Mouse (Mus musculus) heart, adult 8-10 months (tissue): ENCODE data around the gene 5730455P16Rik. TPM values are rescaled to one million over a fixed set of nuclear protein-coding genes. Genes with fewer than 3 reads are reported as not detected.
A peak's percentile ranks its signal among the peaks of the same experiment; 100 is the strongest.
"Not testable (repeated sequence)": the region's sequence is repeated elsewhere in the genome, so short reads cannot be mapped to it uniquely, and the experiment has no call there.

Experiments used
- DNase-seq: peaks from one replicate; pipeline ENCODE4 v3.0.0; 2022; ENCODE audit warnings: low spot score
- total RNA-seq, 4 experiments: library from RNA; stranded (reverse); gene quantifications; 2 replicates each; pipeline ENCODE4 v1.2.4; 2022

Gene 5730455P16Rik
- 10 to 100 TPM; 26.4 to 28.9 (median 27.6) TPM for total RNA-seq

DNA sequence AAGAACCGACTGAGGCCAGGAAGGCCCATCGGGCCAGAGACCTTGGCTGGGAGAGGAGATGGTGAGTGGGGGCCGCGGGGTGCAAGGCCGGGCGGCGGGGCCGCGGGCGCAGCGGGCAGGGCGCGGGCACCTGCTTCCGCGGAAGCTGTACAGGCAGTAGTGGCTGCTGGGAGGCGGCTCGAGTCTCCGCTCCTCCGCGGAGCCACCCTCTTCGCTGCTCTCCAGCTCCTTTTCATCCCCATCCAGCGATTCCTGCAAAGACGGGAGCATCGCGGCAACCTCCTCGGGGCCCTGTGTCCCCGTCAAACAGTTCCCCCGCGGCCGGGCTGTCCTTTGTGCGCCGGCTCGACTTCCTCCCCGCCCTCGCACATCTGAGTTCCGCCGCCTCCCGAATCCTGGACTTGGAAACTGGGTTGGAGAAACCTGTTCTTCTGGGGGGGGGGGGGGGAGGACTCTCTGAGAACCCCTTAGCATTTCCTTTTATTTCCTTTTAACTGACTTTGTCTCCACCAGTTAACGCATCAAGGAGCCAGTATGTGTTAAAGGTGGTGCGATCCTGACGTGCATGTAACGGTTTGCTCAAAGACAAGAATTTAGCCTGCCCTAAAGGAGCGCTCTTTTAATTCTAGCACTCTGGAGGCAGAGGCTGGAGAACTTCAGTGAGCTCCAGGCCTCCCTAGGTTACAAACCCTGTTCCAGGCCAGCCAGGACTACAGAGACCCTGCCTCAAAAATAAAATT, at the start of gene 5730455P16Rik:
TSS of gene 5730455P16Rik (minus strand) at position 323 of the 740 bp plus-strand sequence.
- peak; percentile 81 for DNase-seq

DNA sequence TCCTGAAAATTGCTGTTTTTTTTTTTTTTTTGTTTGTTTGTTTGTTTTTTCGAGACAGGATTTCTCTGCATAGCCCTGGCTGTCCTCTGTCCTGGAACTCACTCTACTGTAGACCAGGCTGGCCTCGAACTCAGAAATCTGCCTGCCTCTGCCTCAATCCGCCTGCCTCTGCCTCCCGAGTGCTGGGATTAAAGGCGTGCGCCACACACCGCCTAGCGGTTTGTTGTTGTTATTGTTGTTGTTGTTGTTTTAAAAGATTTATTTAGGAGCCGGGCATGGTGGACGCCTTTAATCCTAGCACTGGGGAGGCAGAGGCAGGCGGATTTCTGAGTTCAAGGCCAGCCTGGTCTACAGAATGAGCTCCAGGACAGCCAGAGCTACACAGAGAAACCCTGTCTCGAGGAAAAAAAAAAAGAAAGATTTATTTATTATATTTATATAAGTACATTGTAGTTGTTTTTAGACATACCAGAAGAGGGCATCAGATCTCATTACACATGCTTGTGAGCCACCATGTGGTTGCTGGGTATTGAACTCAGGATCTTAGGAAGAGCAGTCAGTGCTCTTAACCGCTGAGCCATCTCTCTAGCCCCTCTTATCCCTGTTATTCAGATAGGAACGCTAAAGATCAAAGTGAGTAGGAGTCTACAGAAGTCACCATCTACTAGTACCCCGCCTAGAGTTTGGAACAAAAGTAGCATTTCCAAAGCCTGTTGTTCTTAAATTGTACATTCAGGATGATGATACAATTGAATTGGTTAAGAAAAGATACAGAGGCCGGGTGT, 48.4 kb upstream of the 5730455P16Rik start:
- not testable (repeated sequence) for DNase-seq

DNA sequence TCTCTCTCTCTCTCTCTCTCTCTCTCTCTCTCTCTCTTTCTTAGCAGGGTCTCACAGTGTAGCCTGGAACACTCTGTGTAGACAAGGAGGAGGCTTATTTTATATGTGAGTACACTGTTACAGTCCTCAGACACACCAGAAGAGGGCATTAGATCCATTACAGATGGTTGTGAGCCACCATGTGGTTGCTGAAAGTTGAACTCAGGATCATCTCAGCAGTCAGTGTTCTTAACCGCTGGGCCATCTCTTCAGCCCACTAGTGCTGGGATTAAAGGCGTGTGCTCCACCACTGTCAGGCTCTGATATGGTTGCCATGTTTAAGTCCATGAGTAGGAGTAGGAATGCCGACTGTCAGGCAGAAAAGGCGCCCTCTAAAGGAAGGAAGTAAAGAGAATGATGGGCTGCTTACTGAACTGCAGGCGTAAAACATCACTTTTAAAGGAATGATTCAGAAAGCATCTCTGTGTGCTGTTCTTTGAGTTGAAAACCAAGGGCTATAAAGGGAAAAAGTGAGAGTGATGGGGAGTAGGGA, 47.5 kb upstream of the 5730455P16Rik start:
- no peak for DNase-seq

DNA sequence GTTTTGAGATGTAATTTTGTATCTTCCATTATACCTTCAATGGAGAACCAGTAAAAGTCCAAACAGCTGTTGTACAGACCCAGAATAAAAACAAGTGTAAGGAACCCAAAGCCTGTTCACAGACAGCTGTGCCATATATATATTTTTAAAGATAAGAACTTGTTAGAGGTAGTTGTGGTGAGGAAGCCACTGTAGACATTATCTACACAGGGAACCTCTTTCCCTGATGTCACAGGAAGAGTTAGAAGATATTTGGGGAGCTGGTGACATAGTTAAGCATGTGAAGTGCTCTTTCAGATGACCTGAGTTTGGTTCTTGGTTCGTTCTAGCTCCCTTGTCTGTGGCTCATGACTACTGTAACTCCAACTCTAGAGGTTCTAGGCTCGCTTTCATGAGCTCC, 46.9 kb upstream of the 5730455P16Rik start:
- DNase-seq, result no peak

DNA sequence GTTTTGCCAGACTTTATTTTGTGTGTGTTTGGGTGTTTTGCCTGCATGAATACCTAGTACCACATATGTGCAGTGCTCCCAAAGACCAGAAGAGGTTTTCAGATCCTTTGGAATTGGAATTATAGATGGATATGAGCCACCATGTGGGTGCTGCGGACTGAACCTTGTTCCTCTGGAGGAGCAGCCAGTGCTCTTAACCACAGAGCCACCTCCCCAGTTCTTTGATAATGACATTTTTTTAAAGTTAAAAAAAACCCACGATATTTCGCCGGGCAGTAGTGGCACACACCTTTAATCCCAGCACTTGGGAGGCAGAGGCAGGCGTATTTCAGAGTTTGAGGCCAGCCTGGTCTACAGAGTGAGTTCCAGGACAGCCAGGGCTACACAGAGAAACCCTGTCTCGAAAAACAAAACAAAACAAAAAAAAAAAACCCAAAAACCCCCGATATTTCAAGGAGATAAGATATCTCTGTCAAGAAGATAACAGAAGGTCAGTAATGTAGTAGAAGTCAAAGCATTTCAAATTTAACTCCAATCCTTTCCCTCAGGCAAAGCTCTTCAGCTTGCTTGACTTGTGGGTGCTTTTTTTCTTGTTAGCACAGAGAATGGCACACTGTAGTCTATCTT, 43.7 kb upstream of the 5730455P16Rik start:
- no peak for DNase-seq

DNA sequence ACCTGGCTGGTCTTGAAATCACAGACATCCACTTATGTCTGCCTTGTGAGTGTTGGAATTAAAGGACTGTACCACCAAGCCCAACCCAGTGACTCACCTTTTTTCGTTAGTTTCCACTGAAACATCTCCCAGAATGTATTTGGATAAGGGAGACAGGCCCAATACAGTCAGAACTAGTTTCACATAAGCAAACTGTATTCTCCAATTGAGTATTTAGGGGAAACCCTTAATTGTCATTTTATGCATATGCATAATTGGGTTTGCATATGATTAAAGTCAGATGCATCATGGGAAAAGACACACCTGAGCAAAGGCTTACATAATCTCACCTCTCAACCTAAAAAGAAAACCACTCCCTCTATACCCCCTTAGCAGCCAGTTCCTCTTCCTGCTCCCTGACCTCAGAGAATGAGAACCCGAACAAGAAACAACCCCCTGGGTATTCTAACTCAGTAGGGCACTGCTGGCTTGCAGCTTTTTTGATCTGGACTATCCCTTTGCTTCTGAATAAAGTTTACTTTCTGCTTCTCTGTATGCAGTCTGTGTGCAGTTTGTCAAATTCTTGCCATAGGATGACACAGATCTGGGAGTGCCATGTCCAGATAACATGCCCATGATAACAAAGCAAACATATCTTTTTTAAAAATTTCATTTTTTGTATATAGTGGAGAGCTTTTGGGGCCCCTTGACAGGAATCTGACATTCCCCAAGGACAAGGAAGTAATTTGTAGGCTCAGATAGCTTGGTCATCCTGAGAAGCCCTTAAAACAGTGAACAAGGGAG, 42.6 kb upstream of the 5730455P16Rik start:
- no peak for DNase-seq

DNA sequence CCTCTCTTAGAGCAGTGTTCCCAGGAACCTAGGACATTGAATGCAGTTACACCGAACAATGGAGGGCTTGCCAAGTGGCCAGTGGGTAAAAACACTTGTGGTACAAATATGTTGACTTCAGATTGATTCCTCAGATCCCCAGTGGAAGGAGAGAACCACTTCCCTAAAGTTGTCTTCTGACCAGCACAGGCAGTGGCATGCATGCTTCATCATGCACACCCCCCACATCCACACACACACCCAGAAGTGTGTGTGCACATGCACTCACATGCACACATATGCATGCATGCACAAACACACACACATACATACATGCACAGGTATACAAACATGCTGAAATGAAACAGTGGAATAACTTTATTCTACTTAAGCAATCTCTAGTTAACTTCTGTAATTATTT, 41.9 kb upstream of the 5730455P16Rik start:
- no peak for DNase-seq

DNA sequence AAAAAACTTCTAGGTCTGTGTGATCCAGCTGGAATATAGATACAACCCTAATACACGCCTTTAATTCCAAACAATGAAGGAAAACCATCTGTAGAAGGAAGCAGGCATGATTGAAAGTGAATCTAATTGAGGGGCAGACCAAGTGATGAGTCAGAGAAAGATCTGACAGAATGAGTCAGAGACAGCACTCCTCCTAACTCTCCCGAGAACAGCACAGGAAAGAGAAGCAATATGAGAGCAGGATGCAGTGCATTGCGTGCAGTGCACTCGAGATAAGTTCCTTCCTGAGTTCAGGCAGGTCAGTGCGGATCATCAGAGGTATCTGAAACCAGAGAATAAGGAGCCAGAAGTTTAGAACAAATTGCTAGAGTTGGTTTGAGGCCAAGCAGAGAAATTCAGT, 39.3 kb upstream of the 5730455P16Rik start:
- DNase-seq, result no peak

DNA sequence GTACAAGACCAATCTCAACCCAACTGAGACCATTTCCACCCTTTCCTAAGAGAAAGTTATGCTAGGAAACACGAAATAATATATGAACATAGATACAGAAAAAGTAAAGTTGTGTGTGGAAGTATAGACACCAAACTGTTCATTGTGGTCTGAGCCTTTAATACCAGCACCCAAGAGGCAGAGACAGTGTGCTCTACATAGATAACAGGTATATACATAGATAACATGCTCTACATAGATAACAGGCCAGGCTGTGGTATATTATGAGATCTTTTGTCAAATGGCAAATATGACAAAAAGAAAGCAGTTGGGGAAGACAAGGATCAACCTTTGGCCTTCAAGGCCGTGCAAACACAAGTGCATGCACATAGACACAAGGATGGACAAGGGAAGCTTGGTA, 32.5 kb upstream of the 5730455P16Rik start:
- DNase-seq, result no peak

DNA sequence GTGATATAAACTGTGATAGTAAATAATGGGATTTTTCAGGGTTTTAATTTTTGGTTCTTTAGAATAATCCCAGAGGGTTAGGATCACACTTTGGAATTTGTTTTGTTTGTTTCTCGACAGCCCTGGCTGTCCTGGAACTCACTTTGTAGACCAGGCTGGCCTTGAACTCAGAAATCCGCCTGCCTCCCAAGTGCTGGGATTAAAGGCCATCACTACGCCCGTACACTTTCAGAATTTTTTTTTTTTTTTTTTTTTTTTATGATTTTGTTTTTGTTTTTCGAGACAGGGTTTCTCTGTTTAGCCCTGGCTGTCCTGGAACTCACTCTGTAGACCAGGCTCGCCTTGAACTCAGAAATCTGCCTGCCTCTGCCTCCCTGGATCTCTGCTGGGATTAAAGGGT, 30.0 kb upstream of the 5730455P16Rik start:
- not testable (repeated sequence) for DNase-seq

DNA sequence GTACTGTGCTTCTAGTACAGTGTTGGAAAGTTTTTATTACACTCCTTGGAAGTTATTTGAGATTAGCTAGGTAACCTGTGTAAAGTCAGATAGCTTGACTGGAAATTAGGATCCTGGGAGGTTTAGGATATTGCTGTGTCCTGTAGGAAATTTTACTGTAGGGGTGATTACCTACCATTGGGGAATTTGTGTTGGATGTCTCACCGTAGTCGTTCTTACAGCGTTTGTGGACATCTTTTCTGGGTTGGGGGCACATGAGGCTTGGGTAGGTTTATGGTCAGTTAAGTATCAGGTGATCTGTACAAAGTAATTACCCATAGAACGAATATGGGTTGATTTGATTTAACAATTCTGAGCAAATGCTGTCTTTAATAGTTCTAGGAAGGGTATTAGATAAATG, 18.8 kb upstream of the 5730455P16Rik start:
- no peak for DNase-seq

DNA sequence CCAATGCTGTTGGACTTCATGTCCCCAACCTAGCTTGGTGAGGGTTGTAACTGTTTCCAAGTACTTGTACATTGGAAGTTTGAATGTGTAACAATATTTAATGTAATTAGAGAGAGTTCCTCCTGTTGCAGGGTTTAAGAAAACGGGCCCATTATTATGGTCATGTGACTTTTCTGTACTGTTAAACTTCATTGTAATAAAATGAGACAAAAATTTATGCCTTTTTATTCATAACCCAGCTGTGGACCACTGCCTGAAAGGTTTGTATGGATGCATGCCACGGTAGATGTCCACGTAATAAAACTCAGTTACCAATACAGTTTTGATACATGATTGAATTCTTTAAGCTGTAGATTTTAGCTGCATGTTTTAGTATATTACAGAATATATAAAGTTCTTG, 18.1 kb upstream of the 5730455P16Rik start:
- no peak for DNase-seq

DNA sequence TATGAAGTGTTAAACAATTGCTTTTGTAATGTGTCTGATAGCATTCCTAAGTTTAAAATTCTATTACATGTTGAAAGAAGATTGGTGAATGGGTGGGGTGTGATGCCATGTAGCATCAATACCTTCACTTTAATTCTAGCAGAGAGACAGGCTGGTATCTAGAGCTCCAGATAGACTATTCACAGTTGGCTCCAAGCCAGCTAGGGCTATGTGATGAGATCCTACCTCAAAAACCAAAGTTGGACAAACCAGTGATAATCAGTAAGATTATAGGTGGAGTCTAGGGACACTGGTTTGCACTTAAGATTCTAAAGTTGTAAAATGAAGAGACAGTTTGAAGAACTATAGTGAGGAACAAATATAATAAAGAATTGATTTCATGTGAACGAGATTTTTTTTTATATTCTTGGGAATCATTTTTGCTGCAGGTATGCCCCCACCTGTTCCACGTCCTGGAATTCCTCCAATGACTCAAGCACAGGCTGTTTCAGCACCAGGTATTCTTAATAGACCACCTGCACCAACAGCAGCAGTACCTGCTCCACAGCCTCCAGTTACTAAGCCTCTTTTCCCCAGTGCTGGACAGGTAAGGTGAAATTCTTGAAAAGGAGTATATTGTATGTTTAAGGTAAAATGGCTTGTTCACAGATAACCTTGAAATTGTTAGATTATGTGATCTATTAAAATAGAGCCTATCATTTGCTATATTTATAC, 13.7 kb upstream of the 5730455P16Rik start:
- DNase-seq, result no peak

DNA sequence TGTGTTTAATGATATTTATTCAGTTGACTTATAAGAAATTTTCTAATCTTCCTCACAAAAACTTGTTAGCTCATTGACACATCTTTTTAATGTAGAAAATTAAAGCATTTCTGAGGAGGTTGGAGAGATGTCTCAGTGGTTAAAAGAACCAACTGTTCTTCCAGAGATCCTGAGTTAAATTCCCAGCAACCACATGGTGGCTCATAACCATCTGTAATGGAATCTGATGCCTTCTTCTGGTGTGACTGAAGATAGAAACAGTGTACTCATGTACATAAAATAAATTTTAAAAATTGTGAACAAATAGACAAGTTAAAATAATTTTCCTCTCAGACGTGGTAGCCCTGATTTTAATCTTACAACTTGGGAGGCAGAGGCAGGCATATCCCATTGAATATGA, 12.1 kb upstream of the 5730455P16Rik start:
- no peak for DNase-seq

DNA sequence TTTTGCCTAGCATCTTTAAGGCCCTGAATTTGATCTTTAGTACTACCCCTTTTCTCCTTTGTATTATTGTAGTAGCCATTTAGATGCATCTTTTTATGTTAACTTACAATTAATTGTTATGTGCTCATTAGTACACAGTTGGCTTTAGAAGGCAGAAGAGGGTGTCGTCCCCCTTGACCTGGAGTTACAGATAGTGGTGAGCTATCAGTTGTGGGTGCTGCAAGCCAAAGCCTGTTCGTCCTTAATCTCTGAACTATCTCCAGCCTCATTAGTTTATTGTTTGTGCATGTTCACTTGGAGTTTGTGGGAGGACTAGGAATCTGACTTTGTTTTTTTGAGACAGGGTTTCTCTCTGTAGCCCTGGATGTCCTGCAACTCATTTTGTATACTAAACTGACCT, 9.0 kb upstream of the 5730455P16Rik start:
- DNase-seq, result no peak

DNA sequence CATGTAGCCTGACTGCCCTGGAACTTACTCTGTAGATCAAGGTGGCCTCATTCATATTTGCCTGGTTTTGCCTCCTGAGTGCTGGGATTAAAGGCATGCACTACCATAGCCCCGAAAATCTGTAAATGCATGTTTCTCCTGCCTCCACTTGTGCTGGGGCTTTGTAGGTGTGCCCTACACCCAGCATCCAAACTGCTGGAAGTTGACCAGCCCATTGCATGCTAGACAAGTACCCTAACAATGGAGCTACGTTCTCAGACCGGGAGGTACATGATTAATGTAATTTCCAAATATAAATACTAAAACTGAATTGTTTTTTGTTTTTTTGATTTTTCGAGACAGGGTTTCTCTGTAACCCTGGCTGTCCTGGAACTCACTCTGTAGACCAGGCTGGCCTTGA, 7.2 kb upstream of the 5730455P16Rik start:
- no peak for DNase-seq

DNA sequence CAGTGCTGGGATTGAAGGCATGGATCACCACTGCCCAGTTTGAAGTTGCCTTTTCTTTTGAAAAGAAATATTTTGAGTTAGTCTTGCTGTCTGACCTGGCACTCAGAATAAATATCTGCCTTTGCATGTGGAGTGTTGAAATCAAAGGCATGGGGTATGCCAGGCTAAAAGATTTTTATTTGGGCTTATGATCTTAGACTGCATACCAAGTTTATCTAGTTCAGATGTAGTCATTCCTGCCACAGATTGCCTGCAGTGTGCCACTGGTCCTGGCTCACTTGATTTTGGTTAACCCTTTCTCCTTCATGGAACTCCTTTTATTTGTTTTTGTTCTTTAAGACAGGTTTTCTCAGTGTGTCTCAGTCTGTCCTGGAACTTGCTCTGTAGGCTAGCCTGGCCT, 6.6 kb upstream of the 5730455P16Rik start:
- no peak for DNase-seq

DNA sequence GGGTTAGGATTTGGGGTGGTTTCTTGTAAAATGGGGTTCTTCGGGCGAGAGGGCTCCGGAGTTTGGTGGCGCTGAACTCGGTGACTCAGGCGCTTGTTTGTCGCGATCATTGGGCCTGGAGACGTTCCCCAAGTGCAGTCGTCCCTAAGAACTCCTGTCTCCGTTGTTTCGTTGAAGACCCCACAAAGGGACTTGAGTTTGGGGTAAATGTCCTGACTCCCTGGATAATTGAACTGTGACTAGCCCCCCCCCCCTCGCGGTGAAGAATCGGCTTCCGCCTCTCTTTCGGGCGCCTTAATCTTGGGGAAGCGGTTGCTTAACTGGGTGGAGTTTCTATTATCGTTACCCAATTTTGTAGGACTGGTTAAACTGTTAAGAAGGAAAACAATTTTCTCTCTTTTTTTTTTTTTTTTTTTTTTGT, 5.8 kb upstream of the 5730455P16Rik start:
- peak; percentile 45 for DNase-seq

DNA sequence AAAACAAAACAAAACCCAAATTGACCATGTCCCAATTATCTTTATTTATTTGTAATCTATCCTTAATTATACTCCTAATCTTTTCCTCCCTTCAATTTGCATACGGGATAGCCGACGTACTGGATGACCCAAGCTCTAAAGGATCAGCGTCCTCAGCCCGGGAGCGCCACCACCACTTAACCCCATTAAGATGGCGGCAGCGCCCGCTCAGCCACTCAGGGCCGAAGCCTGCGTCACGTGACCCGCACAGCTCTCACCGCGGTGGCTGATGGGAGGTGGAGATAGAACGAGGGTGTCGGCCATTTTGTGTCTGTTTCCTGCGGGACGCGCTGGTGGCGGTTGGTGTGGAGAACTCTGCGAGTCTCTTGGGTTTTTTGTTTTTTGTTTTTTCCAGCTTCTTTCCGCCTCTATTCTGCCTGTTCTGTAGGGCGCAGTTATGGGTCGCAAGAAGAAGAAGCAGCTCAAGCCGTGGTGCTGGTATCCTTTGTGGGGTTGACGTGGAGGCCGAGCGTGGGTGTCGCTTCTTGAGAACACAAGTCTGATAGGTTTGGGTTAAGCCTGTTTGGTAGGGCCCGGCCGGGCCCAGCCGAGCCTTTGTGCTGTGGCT, 5.3 kb upstream of the 5730455P16Rik start, which contains the start of gene Zfp207:
TSS of gene Zfp207 (plus strand) at position 261 of the 607 bp plus-strand sequence.
- peak; percentile 98 for DNase-seq

DNA sequence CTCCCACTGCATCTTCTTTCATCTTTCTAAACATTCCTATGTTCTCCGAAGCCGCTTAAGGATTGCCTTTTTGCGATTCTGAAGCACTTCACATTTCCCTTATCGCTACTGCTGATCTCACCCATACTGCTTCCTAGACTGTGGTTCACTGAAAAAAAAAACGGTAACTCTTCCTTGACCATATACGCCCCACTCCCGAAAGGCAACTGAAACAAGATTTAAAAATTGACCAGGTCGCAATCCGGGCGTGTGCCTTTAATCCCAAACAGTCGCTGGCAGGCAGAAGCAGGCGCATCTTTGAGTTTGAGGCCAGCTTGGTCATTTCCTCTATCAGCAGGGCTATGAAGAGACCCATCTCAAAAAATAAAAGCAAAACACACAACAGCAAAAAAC, 4.8 kb upstream of the 5730455P16Rik start:
- no peak for DNase-seq
